Mouse (Mus musculus) gastrocnemius, adult 2 months (tissue): ENCODE results near the gene Dnah6. TPM values are rescaled to one million over a fixed set of nuclear protein-coding genes. Genes with fewer than 3 reads are reported as not detected.

Experiments used
- DNase-seq: peaks from one replicate; pipeline ENCODE4 v3.0.0; 2022
- H3K27ac ChIP-seq: fragments of 200-600 bp; 2 replicates; pipeline ENCODE4 v1.8.1; 2022; ENCODE audit warnings: mild to moderate bottlenecking
- H3K4me3 ChIP-seq: fragments of 200-600 bp; 2 replicates; pipeline ENCODE4 v1.8.1; 2022; ENCODE audit warnings: mild to moderate bottlenecking, moderate library complexity
- CTCF ChIP-seq: fragments of 200-600 bp; IDR thresholded peaks from 2 replicates; pipeline ENCODE4 v1.8.1; 2022; ENCODE audit warnings: antibody characterized with exemption, mild to moderate bottlenecking, moderate library complexity
- intact Hi-C: fragments of 180-260 bp; cut with DNase I; formaldehyde crosslinking; loops from one replicate; pipeline ENCODE4 v1.15.1; 2025
- long read RNA-seq, 2 experiments: library from polyadenylated mRNA; stranded (forward); transcript quantifications; one replicate each; pipeline ENCODE4 v2.0.0; 2021
- total RNA-seq, 2 experiments: library from RNA; stranded (reverse); gene quantifications; 2 replicates each; pipeline ENCODE4 v1.2.3; 2021

Dnah6 gene
- under 1 TPM; 0.03 TPM for total RNA-seq
- long read RNA-seq, experiment 1: 0 reads
- long read RNA-seq, experiment 2: 0 reads

GRCm38 (mm10) chr6:73221189-73221957 is at the start of gene Dnah6:
Dnah6 (minus strand) TSS chr6:73221651.
- peak; percentile 92 for DNase-seq
- intact Hi-C loops: no loop called here
- Histone ChIP-seq H3K27ac (peak within 1 kb of the TSS; percentile 85), H3K4me3 (peak within 1 kb of the TSS; percentile 71)
- TF ChIP-seq CTCF: no peak

GRCm38 (mm10) chr6:73269374-73269773 is 47.9 kb upstream of the Dnah6 start:
- H3K27ac ChIP-seq: no peak overlapping the region
- TF ChIP-seq CTCF: no peak
- H3K4me3 ChIP-seq: no peak overlapping the region
- DNase-seq: no peak
- intact Hi-C loops: no loop called here

- Histone ChIP-seq H3K27ac (no peak overlapping the region), H3K4me3 (no peak overlapping the region)
- intact Hi-C loops: no loop called here
- no peak for DNase-seq
- no peak for TF ChIP-seq CTCF
Observed at GRCm38 (mm10) chr6:73267738-73268311, 46.4 kb upstream of the Dnah6 start.

- Histone ChIP-seq H3K4me3 (no peak overlapping the region), H3K27ac (no peak overlapping the region)
- intact Hi-C loops: no loop called here
- no peak for TF ChIP-seq CTCF
- DNase-seq: no peak
Observed at GRCm38 (mm10) chr6:73264801-73265200, 43.4 kb upstream of the Dnah6 start.

- peak; percentile 46 for DNase-seq
- intact Hi-C loops: no loop called here
Observed at GRCm38 (mm10) chr6:73260110-73260509, 38.7 kb upstream of the Dnah6 start.

GRCm38 (mm10) chr6:73257068-73257467 is 35.6 kb upstream of the Dnah6 start:
- DNase-seq: no peak
- Histone ChIP-seq H3K27ac (no peak overlapping the region), H3K4me3 (no peak overlapping the region)
- TF ChIP-seq CTCF: no peak
- intact Hi-C loops: no loop called here

More at GRCm38 (mm10) chr6:73260110-73260509, 38.7 kb upstream of the Dnah6 start:
- TF ChIP-seq CTCF: no peak
- no peak overlapping the region for H3K4me3 ChIP-seq
- 0 out of 2 replicates have a peak overlapping the region, but pooled peaks have one; percentile 13 for H3K27ac ChIP-seq

- H3K4me3 ChIP-seq: peak overlapping the region; percentile 29
- no peak for TF ChIP-seq CTCF
- peak; percentile 61 for DNase-seq
- intact Hi-C loops: no loop called here
- peak overlapping the region; percentile 85 for H3K27ac ChIP-seq
Observed at GRCm38 (mm10) chr6:73254307-73255228, 33.1 kb upstream of the Dnah6 start.

GRCm38 (mm10) chr6:73253584-73253983 is 32.1 kb upstream of the Dnah6 start:
- intact Hi-C loops: no loop called here

GRCm38 (mm10) chr6:73253006-73253405 is 31.6 kb upstream of the Dnah6 start:
- H3K4me3 ChIP-seq: no peak overlapping the region
- H3K27ac ChIP-seq: peak overlapping the region; percentile 85; the same call in 1 of the 2 replicates
- intact Hi-C loops: no loop called here
- TF ChIP-seq CTCF: no peak
- no peak for DNase-seq

More at GRCm38 (mm10) chr6:73253584-73253983, 32.1 kb upstream of the Dnah6 start:
- H3K27ac ChIP-seq: peak overlapping the region; percentile 85
- no peak overlapping the region for H3K4me3 ChIP-seq
- DNase-seq: no peak
- TF ChIP-seq CTCF: no peak

- TF ChIP-seq CTCF: no peak
- intact Hi-C loops: no loop called here
- peak overlapping the region; percentile 5; the same call in 1 of the 2 replicates for H3K4me3 ChIP-seq
- peak overlapping the region; percentile 85; the same call in 1 of the 2 replicates for H3K27ac ChIP-seq
- DNase-seq: no peak
Observed at GRCm38 (mm10) chr6:73252396-73252795, 30.9 kb upstream of the Dnah6 start.

GRCm38 (mm10) chr6:73251336-73251735 is 29.9 kb upstream of the Dnah6 start:
- H3K27ac ChIP-seq: peak overlapping the region; percentile 69
- TF ChIP-seq CTCF: no peak
- peak overlapping the region; percentile 26 for H3K4me3 ChIP-seq
- intact Hi-C loops: no loop called here
- peak; percentile 51 for DNase-seq

GRCm38 (mm10) chr6:73249851-73250250 is 28.4 kb upstream of the Dnah6 start:
- Histone ChIP-seq H3K4me3 (peak overlapping the region; percentile 98), H3K27ac (peak overlapping the region; percentile 97; the same call in 1 of the 2 replicates)
- DNase-seq: no peak
- TF ChIP-seq CTCF: no peak
- intact Hi-C loops: no loop called here
